10 mouse cellular contexts compared by ENCODE assay signal in genomic region chr2:14165618-14166344, GRCm38 (mm10). TPM values are rescaled to one million over a fixed set of nuclear protein-coding genes. Genes with fewer than 3 reads are reported as not detected.
DNase-seq lines count a peak whose midpoint lies in the region; ATAC-seq and TF ChIP-seq lines count a peak whose summit lies in the region.
"Had no signal": no experiment of that assay in that cellular context is flagged by ENCODE, and none has a peak within 500 bp of the region (broad histone marks: within the 10 kb centered on the region; RNA-seq: fewer than 3 reads in every experiment).

No protein-coding gene starts in this region.

- 68% methylated on average over 3 of the region's 3 CpGs for WGBS in kidney, adult 2 months
- WGBS in heart, embryonic 16.5 days = 59% methylated on average over 3 of the region's 3 CpGs

- no peaks in the 10 kb centered on the region for H3K9me3 ChIP-seq in heart, embryonic 16.5 days (replicated peaks; ENCODE audit: control insufficient read depth, low read length)
- H3K9me3 ChIP-seq: embryonic facial prominence, embryonic 13.5 days; neural tube, embryonic 12.5 days had no signal

- ATAC-seq in common myeloid progenitor, adult 5-6 weeks (replicated peaks; ENCODE audit: low read depth, poor library complexity, severe bottlenecking) = peak; percentile 89
- peak; percentile 88 for ATAC-seq in heart, embryonic 16.5 days (replicated peaks; ENCODE audit: extremely low read depth, insufficient read depth, low FRiP score)
- ATAC-seq in megakaryocyte, adult 5-6 weeks (ENCODE audit: poor library complexity, severe bottlenecking) = peak; percentile 71

- H3K36me3 ChIP-seq in kidney, adult 2 months (ENCODE audit: control insufficient read depth, insufficient read depth, low read length) = no peaks in the 10 kb centered on the region
- H3K36me3 ChIP-seq in heart, embryonic 16.5 days (ENCODE audit: control insufficient read depth, insufficient read depth) = no peaks in the 10 kb centered on the region
- H3K36me3 ChIP-seq: embryonic facial prominence, embryonic 13.5 days; neural tube, embryonic 12.5 days had no signal

- TF ChIP-seq CTCF in kidney, adult 2 months (conservative IDR thresholded peaks at IDR 0.05; ENCODE audit: insufficient read depth, insufficient read length, low read depth, low read length) = no peak

- no peak for TF ChIP-seq POLR2A in kidney, adult 2 months (IDR thresholded peaks at IDR 0.05; ENCODE audit: low read depth, low read length)

- no peaks in the 10 kb centered on the region for H3K27me3 ChIP-seq in kidney, adult 2 months (replicated peaks; ENCODE audit: control insufficient read depth, insufficient read depth, low read length)
- H3K27me3 ChIP-seq in heart, embryonic 16.5 days (ENCODE audit: control insufficient read depth, insufficient read depth, low read length) = no peaks in the 10 kb centered on the region
- H3K27me3 ChIP-seq: embryonic facial prominence, embryonic 13.5 days; neural tube, embryonic 12.5 days had no signal

- H3K4me3 ChIP-seq in kidney, adult 2 months (ENCODE audit: insufficient read depth, low read depth, low read length) = no peak overlapping the region
- no peak overlapping the region for H3K4me3 ChIP-seq in heart, embryonic 16.5 days (ENCODE audit: low read length)
- H3K4me3 ChIP-seq: embryonic facial prominence, embryonic 13.5 days; neural tube, embryonic 12.5 days had no signal

- no peak overlapping the region for H3K9ac ChIP-seq in heart, embryonic 16.5 days (ENCODE audit: low read length)
- H3K9ac ChIP-seq: embryonic facial prominence, embryonic 13.5 days; neural tube, embryonic 12.5 days had no signal

- peak; percentile 21 for DNase-seq in kidney, postnatal 14 days
- no peak for DNase-seq in kidney, adult 2 months
- no peak for DNase-seq in adrenal gland, postnatal 10 days
- no peak for DNase-seq in gastrocnemius, postnatal 14 days
- no peak for DNase-seq in cerebellum, adult 18-20 months

- H3K27ac ChIP-seq in kidney, adult 2 months (ENCODE audit: insufficient read depth, low read depth, low read length) = no peak overlapping the region
- peak overlapping the region; percentile 72 for H3K27ac ChIP-seq in heart, embryonic 16.5 days (ENCODE audit: low read length)
- H3K27ac ChIP-seq: embryonic facial prominence, embryonic 13.5 days; neural tube, embryonic 12.5 days had no signal

- H3K4me2 ChIP-seq in heart, embryonic 16.5 days (ENCODE audit: low read depth, low read length) = no peak overlapping the region
- H3K4me2 ChIP-seq: embryonic facial prominence, embryonic 13.5 days; neural tube, embryonic 12.5 days had no signal

- no peaks in the 10 kb centered on the region for H3K4me1 ChIP-seq in kidney, adult 2 months (ENCODE audit: control insufficient read depth, insufficient read depth, low read length)
- H3K4me1 ChIP-seq in heart, embryonic 16.5 days (ENCODE audit: control insufficient read depth, insufficient read depth, low read length) = peaks cover 17% of the 10 kb centered on the region
- H3K4me1 ChIP-seq: embryonic facial prominence, embryonic 13.5 days; neural tube, embryonic 12.5 days had no signal

- intact Hi-C loops in gastrocnemius, postnatal 14 days (cut with DNase I; ENCODE audit: low total_unique reads) = no loop called here

RNA-seq across cellular contexts. Expression of gene Tmem236, which starts 8.5 kb away (rescaled TPM):
- polyA plus RNA-seq in kidney, adult 2 months (2012; rRNA removed) = 0.03 and 0.05 TPM in 2 replicates
- total RNA-seq in common myeloid progenitor, adult 5-6 weeks (2017) = not detected in 2 replicates
- 0.04 and 0.20 TPM in 2 replicates for polyA plus RNA-seq in heart, embryonic 16.5 days (2015; fragmentation: Nextera tagmentation; extraction: Ambion mirVana)
- 0.11 and 1.0 TPM in 2 replicates for total RNA-seq in megakaryocyte, adult 5-6 weeks (2015)
- total RNA-seq in megakaryocyte, adult 5-6 weeks (2017) = 0.37 and 0.59 TPM in 2 replicates
- under 1 TPM; 0.12 to 0.18 TPM for total RNA-seq in adrenal gland, postnatal 10 days (2021)
- under 1 TPM; 0.11 to 0.57 TPM for total RNA-seq in gastrocnemius, postnatal 14 days (2021)
